Mouse (Mus musculus) embryonic fibroblast, embryonic 13.5 days (primary cell): ENCODE data around the gene Gpr19. TPM values are rescaled to one million over a fixed set of nuclear protein-coding genes. Genes with fewer than 3 reads are reported as not detected.

Experiments
- H3K27ac ChIP-seq: 2 replicates; pipeline ENCODE4 v1.5.1; 2012; ENCODE audit warnings: low read length, control low read depth, inconsistent platforms; ENCODE audit not compliant: insufficient read depth
- H3K4me1 ChIP-seq: 2 replicates; pipeline ENCODE4 v1.6.1; 2011; ENCODE audit warnings: low read length; ENCODE audit not compliant: control insufficient read depth, insufficient read depth
- H3K4me3 ChIP-seq: 2 replicates; pipeline ENCODE4 v1.5.1; 2011; ENCODE audit warnings: mild to moderate bottlenecking, control low read depth, low read length; ENCODE audit not compliant: insufficient read depth
- CTCF ChIP-seq: IDR thresholded peaks from 2 replicates; pipeline ENCODE4 v1.5.1; 2011; ENCODE audit warnings: mild to moderate bottlenecking, control low read depth, low read length, moderate library complexity, borderline replicate concordance; ENCODE audit not compliant: insufficient read depth
- POLR2A ChIP-seq: IDR thresholded peaks from 2 replicates; pipeline ENCODE4 v1.6.1; 2011; ENCODE audit warnings: low read depth, mild to moderate bottlenecking, control low read depth, low read length, moderate library complexity
- polyA plus RNA-seq: library from polyadenylated mRNA; stranded (reverse); fragments of >200 nt; gene quantifications from 2 replicates; pipeline ENCODE4 v1.2.4, GENCODE M21; 2011; ENCODE audit warnings: low read depth; ENCODE audit not compliant: missing spikeins, insufficient read length

Gene Gpr19
- polyA plus RNA-seq, 1 experiment: 6.6 TPM

- TF ChIP-seq CTCF: no peak
- no peak for TF ChIP-seq POLR2A
- Histone ChIP-seq H3K27ac (no peak overlapping the region), H3K4me3 (no peak overlapping the region), H3K4me1 (no peaks in the 10 kb centered on the region)
These were observed 21.6 kb downstream of the Gpr19 start for GRCm38 (mm10) chr6:134876795-134877194.

DNA sequence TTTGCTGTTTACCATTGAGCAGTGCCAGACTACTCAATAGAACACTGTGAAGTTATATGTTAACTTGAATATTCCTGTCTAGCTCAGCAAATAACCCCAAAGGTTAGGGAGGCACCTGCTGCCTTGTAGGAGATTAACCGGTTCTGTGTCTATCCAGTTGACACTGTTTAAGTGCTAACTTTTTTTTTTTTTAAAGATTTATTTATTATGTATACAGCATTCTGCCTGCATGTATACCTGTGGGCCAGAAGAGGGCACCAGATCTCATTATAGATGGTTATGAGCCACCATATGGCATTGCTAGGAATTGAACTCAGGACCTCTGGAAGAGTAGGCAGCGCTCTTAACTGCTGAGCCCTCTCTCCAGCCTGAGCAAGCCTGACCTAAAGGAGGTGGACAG lies 25.4 kb downstream of the Gpr19 start:
- Histone ChIP-seq H3K4me1 (no peaks in the 10 kb centered on the region), H3K4me3 (no peak overlapping the region), H3K27ac (no peak overlapping the region)
- TF ChIP-seq POLR2A: no peak

DNA sequence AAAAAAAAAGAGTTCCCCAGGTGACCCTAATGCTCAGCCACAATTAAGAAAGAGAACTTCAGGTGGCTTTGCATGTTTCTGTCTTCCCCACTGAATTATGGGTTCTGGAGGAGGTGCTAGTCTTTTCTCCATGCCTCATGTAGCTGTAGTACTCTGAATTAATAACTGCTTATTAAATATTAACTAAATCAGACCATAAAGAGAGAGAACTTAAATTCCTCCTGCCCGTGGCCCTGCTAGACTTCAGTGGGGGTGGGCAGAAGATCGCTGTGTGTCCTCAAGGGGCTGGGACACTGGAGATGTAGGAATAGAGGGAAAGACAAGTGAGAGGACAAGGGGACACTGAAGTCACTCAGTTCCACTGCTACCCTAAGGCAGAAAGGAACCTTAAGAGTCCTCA lies 26.1 kb downstream of the Gpr19 start:
- H3K4me3 ChIP-seq: no peak overlapping the region
- H3K27ac ChIP-seq: no peak overlapping the region
- H3K4me1 ChIP-seq: no peaks in the 10 kb centered on the region
- no peak for TF ChIP-seq CTCF
- no peak for TF ChIP-seq POLR2A

- Histone ChIP-seq H3K27ac (no peak overlapping the region), H3K4me3 (no peak overlapping the region), H3K4me1 (0 out of 2 replicates have a peak, but pooled peaks cover under 1% of the 10 kb centered on the region)
- TF ChIP-seq CTCF (no peak), POLR2A (no peak)
These were observed 27.5 kb downstream of the Gpr19 start for GRCm38 (mm10) chr6:134870887-134871286.

- no peak for TF ChIP-seq POLR2A
- no peak for TF ChIP-seq CTCF
- Histone ChIP-seq H3K4me1 (0 out of 2 replicates have a peak, but pooled peaks cover 2% of the 10 kb centered on the region), H3K27ac (no peak overlapping the region), H3K4me3 (no peak overlapping the region)
These were observed 28.1 kb downstream of the Gpr19 start for GRCm38 (mm10) chr6:134870209-134870742.

GRCm38 (mm10) chr6:134867325-134867724 lies 31.1 kb downstream of the Gpr19 start:
- Histone ChIP-seq H3K4me3 (no peak overlapping the region), H3K27ac (no peak overlapping the region), H3K4me1 (0 out of 2 replicates have a peak, but pooled peaks cover 2% of the 10 kb centered on the region)
- TF ChIP-seq CTCF: no peak
- no peak for TF ChIP-seq POLR2A

- no peak overlapping the region for H3K27ac ChIP-seq
- H3K4me3 ChIP-seq: no peak overlapping the region
- 0 out of 2 replicates have a peak, but pooled peaks cover 2% of the 10 kb centered on the region for H3K4me1 ChIP-seq
- TF ChIP-seq POLR2A: no peak
- TF ChIP-seq CTCF: no peak
These were observed 32.3 kb downstream of the Gpr19 start for GRCm38 (mm10) chr6:134866113-134866512.

- no peak overlapping the region for H3K4me3 ChIP-seq
- TF ChIP-seq CTCF (peak; percentile 55; the same call in 1 of the 2 replicates), POLR2A (no peak)
- H3K27ac ChIP-seq: no peak overlapping the region
- H3K4me1 ChIP-seq: 0 out of 2 replicates have a peak, but pooled peaks cover 2% of the 10 kb centered on the region
These were observed 35.2 kb downstream of the Gpr19 start for GRCm38 (mm10) chr6:134863146-134863545.

DNA sequence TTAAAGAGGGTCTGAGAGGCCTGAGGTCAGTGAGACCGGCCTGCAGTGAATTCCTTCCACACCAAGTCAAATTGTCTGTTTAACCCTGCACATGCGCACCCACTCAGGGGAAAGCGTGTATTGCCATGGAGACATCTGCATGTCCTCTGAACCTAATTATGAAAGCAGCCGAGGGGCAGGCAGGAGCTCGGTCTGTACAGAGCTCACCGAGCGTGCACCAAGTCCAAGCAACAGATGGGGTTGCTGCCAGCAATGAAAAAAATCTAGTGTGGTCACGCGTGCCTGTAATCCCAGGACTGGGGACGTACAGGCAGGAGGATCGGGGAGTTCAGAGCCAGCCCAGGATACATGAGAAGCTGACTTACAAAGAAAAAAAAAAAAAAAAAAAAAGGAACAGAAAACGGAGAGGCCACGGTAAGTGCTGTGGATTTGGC lies 35.7 kb downstream of the Gpr19 start:
- Histone ChIP-seq H3K27ac (no peak overlapping the region), H3K4me1 (0 out of 2 replicates have a peak, but pooled peaks cover 2% of the 10 kb centered on the region), H3K4me3 (peak overlapping the region; percentile 4; the same call in 1 of the 2 replicates)
- TF ChIP-seq POLR2A (no peak), CTCF (no peak)

GRCm38 (mm10) chr6:134861386-134861785 lies 37.0 kb downstream of the Gpr19 start:
- TF ChIP-seq POLR2A: no peak
- TF ChIP-seq CTCF: no peak
- H3K4me3 ChIP-seq: no peak overlapping the region
- H3K4me1 ChIP-seq: 0 out of 2 replicates have a peak, but pooled peaks cover 2% of the 10 kb centered on the region
- no peak overlapping the region for H3K27ac ChIP-seq
